In the genomic region with DNA sequence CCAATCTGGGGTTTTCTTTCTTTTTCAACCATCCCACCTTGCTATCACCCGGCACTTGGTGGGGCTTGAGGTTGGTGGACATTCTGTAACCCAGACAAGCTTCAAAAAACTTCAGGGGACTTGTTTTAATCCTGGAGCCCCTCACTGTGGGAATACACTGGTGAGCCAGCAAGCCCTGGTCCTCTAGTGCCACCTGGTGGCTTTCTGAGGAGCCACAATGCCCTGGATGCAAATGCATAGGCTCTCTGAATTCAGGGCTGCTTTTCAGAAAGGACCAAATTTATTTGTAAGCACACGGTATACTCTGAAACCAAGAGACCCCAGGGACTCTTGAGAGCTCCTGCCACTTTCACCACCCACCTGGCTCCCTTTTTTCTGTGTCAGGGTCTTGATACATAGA, we compare ENCODE assay signal across 9 mouse cellular contexts. TPM values are rescaled to one million over a fixed set of nuclear protein-coding genes. Genes with fewer than 3 reads are reported as not detected.
DNase-seq lines count a peak whose midpoint lies in the region; ATAC-seq and TF ChIP-seq lines count a peak whose summit lies in the region.
"Had no signal": no experiment of that assay in that cellular context is flagged by ENCODE, and none has a peak within 500 bp of the region (broad histone marks: within the 10 kb centered on the region; RNA-seq: fewer than 3 reads in every experiment).

No protein-coding gene starts in this region.

- no peak overlapping the region for H3K4me2 ChIP-seq in embryonic facial prominence, embryonic 14.5 days (ENCODE audit: low read depth, low read length)
- no peak overlapping the region for H3K4me2 ChIP-seq in midbrain, embryonic 15.5 days
- H3K4me2 ChIP-seq: limb, embryonic 15.5 days had no signal

- no peaks in the 10 kb centered on the region for H3K9me3 ChIP-seq in heart, embryonic 10.5 days
- H3K9me3 ChIP-seq in embryonic facial prominence, embryonic 14.5 days (ENCODE audit: control insufficient read depth, low read length), result no peaks in the 10 kb centered on the region
- no peaks in the 10 kb centered on the region for H3K9me3 ChIP-seq in midbrain, embryonic 15.5 days
- H3K9me3 ChIP-seq: limb, embryonic 15.5 days had no signal

- H3K4me1 ChIP-seq in heart, adult 2 months (ENCODE audit: control insufficient read depth, insufficient read depth, low read length), result no peaks in the 10 kb centered on the region; the same call in 1 of the 2 replicates
- 0 out of 2 replicates have a peak, but pooled peaks cover 6% of the 10 kb centered on the region for H3K4me1 ChIP-seq in heart, embryonic 10.5 days
- no peaks in the 10 kb centered on the region for H3K4me1 ChIP-seq in embryonic facial prominence, embryonic 14.5 days (ENCODE audit: control insufficient read depth, insufficient read depth, low read length)
- no peaks in the 10 kb centered on the region for H3K4me1 ChIP-seq in midbrain, embryonic 15.5 days
- H3K4me1 ChIP-seq: limb, embryonic 15.5 days had no signal

- H3K9ac ChIP-seq in heart, adult 2 months (ENCODE audit: low read depth, low read length), result no peak overlapping the region
- H3K9ac ChIP-seq in embryonic facial prominence, embryonic 14.5 days (ENCODE audit: low read depth, low read length), result no peak overlapping the region
- H3K9ac ChIP-seq in midbrain, embryonic 15.5 days, result no peak overlapping the region
- H3K9ac ChIP-seq: limb, embryonic 15.5 days had no signal

- H3K4me3 ChIP-seq in heart, adult 2 months, result no peak overlapping the region
- H3K4me3 ChIP-seq in heart, embryonic 10.5 days, result no peak overlapping the region
- H3K4me3 ChIP-seq in embryonic facial prominence, embryonic 14.5 days (ENCODE audit: low read depth, low read length), result no peak overlapping the region
- no peak overlapping the region for H3K4me3 ChIP-seq in left cerebral cortex, adult 2 months
- no peak overlapping the region for H3K4me3 ChIP-seq in midbrain, embryonic 15.5 days
- H3K4me3 ChIP-seq: limb, embryonic 15.5 days had no signal

- whole genome bisulfite sequencing in heart, adult 2 months, result 17% methylated on average over 2 of the region's 2 CpGs
- WGBS in heart, embryonic 10.5 days, result 18% methylated on average over 2 of the region's 2 CpGs
- WGBS in embryonic facial prominence, embryonic 14.5 days, result 10% methylated on average over 2 of the region's 2 CpGs
- 18% methylated on average over 2 of the region's 2 CpGs for whole genome bisulfite sequencing in midbrain, embryonic 15.5 days

- peak; percentile 56 to 75 for DNase-seq in heart, adult 2 months
- no peak for DNase-seq in heart, embryonic 10.5 days (ENCODE audit: low spot score)
- peak; percentile 63 for DNase-seq in adrenal gland, adult 2 months
- DNase-seq in embryonic facial prominence, embryonic 14.5 days (ENCODE audit: low spot score), result peak; percentile 67
- DNase-seq in heart, postnatal 4 days, result peak; percentile 76
- DNase-seq in left cerebral cortex, adult 2 months (ENCODE audit: extremely low spot score in 1 of 2, low spot score in 2 of 2), result peak; percentile 63 to 79
- DNase-seq in spleen, postnatal 4 days (ENCODE audit: low spot score in 2 of 2), result peak; percentile 58 to 80

- TF ChIP-seq EP300 in heart, adult 2 months (IDR thresholded peaks at IDR 0.05; ENCODE audit: insufficient read depth, low read depth, low read length), result no peak

- peak overlapping the region; percentile 29 for H3K27ac ChIP-seq in heart, adult 2 months
- no peak overlapping the region for H3K27ac ChIP-seq in heart, embryonic 10.5 days
- no peak overlapping the region for H3K27ac ChIP-seq in embryonic facial prominence, embryonic 14.5 days (replicated peaks; ENCODE audit: low read depth, low read length)
- H3K27ac ChIP-seq in left cerebral cortex, adult 2 months, result peak overlapping the region; percentile 86
- H3K27ac ChIP-seq in midbrain, embryonic 15.5 days, result no peak overlapping the region
- H3K27ac ChIP-seq: limb, embryonic 15.5 days had no signal

- TF ChIP-seq POLR2A in heart, adult 2 months (IDR thresholded peaks at IDR 0.05; ENCODE audit: insufficient read depth, low read depth, low read length), result no peak

- ATAC-seq in embryonic facial prominence, embryonic 14.5 days (ENCODE audit: low read depth), result no peak
- ATAC-seq in midbrain, embryonic 15.5 days (replicated peaks), result peak; percentile 58; the same call in 1 of the 2 replicates

- H3K27me3 ChIP-seq in heart, adult 2 months (ENCODE audit: control insufficient read depth, insufficient read depth, low read length), result no peaks in the 10 kb centered on the region
- H3K27me3 ChIP-seq in heart, embryonic 10.5 days (ENCODE audit: insufficient read depth, poor library complexity, severe bottlenecking), result no peaks in the 10 kb centered on the region
- no peaks in the 10 kb centered on the region for H3K27me3 ChIP-seq in embryonic facial prominence, embryonic 14.5 days (replicated peaks; ENCODE audit: control insufficient read depth, insufficient read depth, low read length)
- no peaks in the 10 kb centered on the region for H3K27me3 ChIP-seq in midbrain, embryonic 15.5 days (replicated peaks)
- H3K27me3 ChIP-seq: limb, embryonic 15.5 days had no signal

- no peaks in the 10 kb centered on the region for H3K36me3 ChIP-seq in heart, adult 2 months (ENCODE audit: control insufficient read depth, insufficient read depth, low read length)
- H3K36me3 ChIP-seq in heart, embryonic 10.5 days, result peaks cover 40% of the 10 kb centered on the region
- H3K36me3 ChIP-seq in embryonic facial prominence, embryonic 14.5 days (ENCODE audit: control insufficient read depth, insufficient read depth, low read length), result peaks cover 39% of the 10 kb centered on the region
- H3K36me3 ChIP-seq in midbrain, embryonic 15.5 days (replicated peaks), result peaks cover 15% of the 10 kb centered on the region; the same call in 1 of the 2 replicates

- TF ChIP-seq CTCF in heart, adult 2 months (IDR thresholded peaks at IDR 0.05), result peak; percentile 97
- TF ChIP-seq CTCF in left cerebral cortex, adult 2 months (IDR thresholded peaks at IDR 0.05), result peak; percentile 97

- H3K79me2 ChIP-seq in heart, adult 2 months (replicated peaks; ENCODE audit: control insufficient read depth, insufficient read depth, low read length), result no peaks in the 10 kb centered on the region

- intact Hi-C loops in heart, adult 2 months (cut with DNase I), result loop anchor here (1.0 kb wide), 1 partner anchor 96 kb away; no protein-coding TSS in a partner anchor
- intact Hi-C loops in left cerebral cortex, adult 2 months (cut with DNase I), result loop anchor here (2.0 to 10.0 kb wide), 4 partner anchors 71 to 257 kb away; no protein-coding TSS in a partner anchor

RNA-seq across cellular contexts. Expression of gene Actr5, which starts 17.2 kb away (rescaled TPM):
- total RNA-seq in heart, adult 2 months (2021), result 1 to 10 TPM; 4.8 to 6.4 TPM
- 2.9 and 3.5 TPM in 2 replicates for polyA plus RNA-seq in heart, adult 2 months (2012; rRNA removed)
- 8.5 and 12.7 TPM in 2 replicates for polyA plus RNA-seq in heart, embryonic 10.5 days (2016; fragmentation: Nextera tagmentation; extraction: Ambion mirVana)
- total RNA-seq in adrenal gland, adult 2 months (2021), result 10 to 100 TPM in 1 of 2 experiments, 1 to 10 TPM in 1; 9.1 to 10.1 TPM
- polyA plus RNA-seq in adrenal gland, adult 2 months (2012; rRNA removed), result 7.1 and 9.0 TPM in 2 replicates
- polyA plus RNA-seq in embryonic facial prominence, embryonic 14.5 days (2014; fragmentation: Nextera tagmentation; extraction: Ambion mirVana), result 10.6 and 13.0 TPM in 2 replicates
- total RNA-seq in heart, postnatal 4 days (2021), result 1 to 10 TPM; 9.0 to 9.4 TPM
- total RNA-seq in left cerebral cortex, adult 2 months (2021), result 10 to 100 TPM; 11.0 to 12.4 TPM
- 11.7 and 12.8 TPM in 2 replicates for polyA plus RNA-seq in midbrain, embryonic 15.5 days (2015; fragmentation: Nextera tagmentation; extraction: Ambion mirVana)

RNA-seq across cellular contexts. Expression of gene Ppp1r16b, which starts 23.3 kb away (rescaled TPM):
- total RNA-seq in heart, adult 2 months (2021), result 10 to 100 TPM; 10.4 to 12.3 TPM
- 3.3 and 5.3 TPM in 2 replicates for polyA plus RNA-seq in heart, adult 2 months (2012; rRNA removed)
- polyA plus RNA-seq in heart, embryonic 10.5 days (2016; fragmentation: Nextera tagmentation; extraction: Ambion mirVana), result 4.1 and 4.7 TPM in 2 replicates
- 10 to 100 TPM in 1 of 2 experiments, 1 to 10 TPM in 1; 9.3 to 13.3 TPM for total RNA-seq in adrenal gland, adult 2 months (2021)
- 3.3 and 4.1 TPM in 2 replicates for polyA plus RNA-seq in adrenal gland, adult 2 months (2012; rRNA removed)
- polyA plus RNA-seq in embryonic facial prominence, embryonic 14.5 days (2014; fragmentation: Nextera tagmentation; extraction: Ambion mirVana), result 4.3 and 4.7 TPM in 2 replicates
- total RNA-seq in heart, postnatal 4 days (2021), result 10 to 100 TPM; 13.8 to 14.2 TPM
- total RNA-seq in left cerebral cortex, adult 2 months (2021), result 100 to 1,000 TPM; 135 to 138 TPM
- polyA plus RNA-seq in midbrain, embryonic 15.5 days (2015; fragmentation: Nextera tagmentation; extraction: Ambion mirVana), result 21.0 and 23.4 TPM in 2 replicates

RNA-seq across cellular contexts. Expression of gene Slc32a1, which starts 31.3 kb away (rescaled TPM):
- not detected for total RNA-seq in heart, adult 2 months (2021)
- not detected in 2 replicates for polyA plus RNA-seq in heart, adult 2 months (2012; rRNA removed)
- polyA plus RNA-seq in heart, embryonic 10.5 days (2016; fragmentation: Nextera tagmentation; extraction: Ambion mirVana), result not detected in 2 replicates
- total RNA-seq in adrenal gland, adult 2 months (2021), result not detected
- not detected in 2 replicates for polyA plus RNA-seq in adrenal gland, adult 2 months (2012; rRNA removed)
- polyA plus RNA-seq in embryonic facial prominence, embryonic 14.5 days (2014; fragmentation: Nextera tagmentation; extraction: Ambion mirVana), result 0.07 TPM in 1 of 2 replicates, not detected in the other
- not detected for total RNA-seq in heart, postnatal 4 days (2021)
- total RNA-seq in left cerebral cortex, adult 2 months (2021), result 10 to 100 TPM; 83.5 to 97.2 TPM
- polyA plus RNA-seq in midbrain, embryonic 15.5 days (2015; fragmentation: Nextera tagmentation; extraction: Ambion mirVana), result 9.8 and 10.5 TPM in 2 replicates
- polyA plus RNA-seq: limb, embryonic 15.5 days had no signal

Comparison
In these comparisons a context has a peak if more than half of its experiments do, and no peak if none do; other contexts are left out.
1. H3K27ac ChIP-seq: peak in heart, adult 2 months (single experiment) and left cerebral cortex, adult 2 months (single experiment); none in heart, embryonic 10.5 days (single experiment), embryonic facial prominence, embryonic 14.5 days (single experiment) and midbrain, embryonic 15.5 days (single experiment).
2. RNA of gene Slc32a1, which starts 31.3 kb away (polyA plus RNA-seq): 9.8 to 10.5 TPM in midbrain, embryonic 15.5 days; 0.07 TPM in embryonic facial prominence, embryonic 14.5 days, not detected in heart, adult 2 months, not detected in heart, embryonic 10.5 days and not detected in adrenal gland, adult 2 months; every median in the first group is over 10 times any median in the second.